Mouse (Mus musculus): Measurements from ENCODE around the gene Ikzf2.

Gene Ikzf2

DNA sequence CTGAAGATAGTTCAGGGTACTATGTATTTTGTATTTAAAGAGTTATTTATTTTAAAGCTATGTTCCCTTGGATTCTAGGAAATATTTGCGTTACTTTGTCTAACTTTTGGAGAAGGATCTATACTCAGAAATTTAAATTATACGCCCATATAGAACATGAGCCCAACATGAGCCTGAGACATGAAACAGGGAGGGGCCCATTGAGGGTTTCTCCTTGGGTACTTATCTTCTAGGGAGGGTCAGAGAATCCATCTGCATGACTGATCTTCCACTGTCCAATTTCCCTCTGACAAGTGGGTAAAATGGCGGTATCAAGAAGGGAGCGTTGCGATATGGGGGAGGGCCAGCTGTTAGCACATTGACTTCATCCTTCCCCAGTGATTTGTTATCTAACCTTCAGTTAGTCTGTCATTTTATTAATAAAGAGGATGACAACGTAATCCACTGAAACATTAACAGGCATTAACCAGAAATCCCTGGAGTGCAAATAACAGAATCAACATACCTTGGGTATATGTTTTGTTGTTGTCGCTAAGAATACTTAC is 180.4 kb downstream of the Ikzf2 start:
- no peak for DNase-seq

GRCm38 (mm10) chr1:69506011-69506410 is 181.0 kb downstream of the Ikzf2 start:
- no peak for DNase-seq

DNA sequence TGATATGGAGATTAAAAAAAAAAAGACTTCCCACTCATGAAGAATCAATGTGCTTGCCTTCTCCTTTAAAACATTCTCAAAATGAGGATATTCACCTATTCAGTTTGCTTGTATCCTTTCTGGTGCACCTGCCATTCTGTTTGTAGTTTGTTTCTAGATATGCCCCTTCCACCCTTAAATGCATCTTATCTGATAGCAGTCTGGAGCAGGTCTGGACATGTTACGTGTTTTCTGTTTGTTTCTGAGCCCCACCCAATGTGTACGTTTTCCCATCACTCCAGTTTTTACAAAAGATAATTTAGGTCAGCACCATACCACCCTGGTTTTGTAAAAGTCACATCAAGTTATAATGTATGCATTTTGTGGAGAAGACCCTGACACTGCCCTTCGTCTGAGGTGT is 186.7 kb downstream of the Ikzf2 start:
- no peak for DNase-seq

- no peak for DNase-seq
These were observed 187.4 kb downstream of the Ikzf2 start for GRCm38 (mm10) chr1:69499652-69500051.

DNA sequence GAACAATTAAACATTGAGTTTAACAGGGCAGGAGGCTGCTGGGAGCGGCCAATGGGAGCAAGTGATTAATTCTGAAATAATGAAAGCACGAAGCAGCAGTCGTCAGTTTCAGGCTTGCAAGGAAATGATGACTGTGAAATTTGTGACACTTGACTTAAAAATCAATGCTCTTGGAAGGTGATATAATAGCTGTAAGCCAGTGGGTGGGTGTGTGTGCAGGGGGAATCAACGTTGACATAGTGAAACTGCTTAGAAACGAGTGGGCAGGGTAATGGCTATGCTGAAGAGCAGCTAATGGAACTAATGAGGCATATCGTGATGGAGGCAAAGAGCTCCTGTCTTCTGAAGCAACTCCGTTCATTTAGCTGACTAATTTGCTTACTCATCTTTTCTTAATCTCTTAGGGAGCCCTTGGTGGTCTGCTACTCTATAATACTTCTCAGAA is 188.2 kb downstream of the Ikzf2 start:
- DNase-seq = no peak

DNA sequence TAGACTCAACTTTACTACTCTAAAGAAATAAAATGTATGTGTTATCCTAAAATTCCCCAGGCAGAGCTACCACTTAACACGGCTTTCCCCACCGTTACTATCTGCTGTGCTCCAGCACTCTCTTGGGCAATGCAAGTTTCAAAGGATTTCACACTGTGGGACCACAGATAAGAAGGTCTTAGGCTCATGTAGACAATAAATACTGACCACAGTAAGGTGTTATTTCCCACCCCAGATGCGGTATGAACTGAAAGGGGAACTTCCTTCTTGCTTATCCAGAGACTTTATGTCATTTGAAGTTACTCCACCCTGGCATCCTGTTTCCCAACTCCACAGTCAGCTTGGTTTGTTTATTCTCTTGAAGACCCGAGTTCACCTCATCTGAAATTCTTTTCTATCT is 191.0 kb downstream of the Ikzf2 start:
- no peak for DNase-seq

DNA sequence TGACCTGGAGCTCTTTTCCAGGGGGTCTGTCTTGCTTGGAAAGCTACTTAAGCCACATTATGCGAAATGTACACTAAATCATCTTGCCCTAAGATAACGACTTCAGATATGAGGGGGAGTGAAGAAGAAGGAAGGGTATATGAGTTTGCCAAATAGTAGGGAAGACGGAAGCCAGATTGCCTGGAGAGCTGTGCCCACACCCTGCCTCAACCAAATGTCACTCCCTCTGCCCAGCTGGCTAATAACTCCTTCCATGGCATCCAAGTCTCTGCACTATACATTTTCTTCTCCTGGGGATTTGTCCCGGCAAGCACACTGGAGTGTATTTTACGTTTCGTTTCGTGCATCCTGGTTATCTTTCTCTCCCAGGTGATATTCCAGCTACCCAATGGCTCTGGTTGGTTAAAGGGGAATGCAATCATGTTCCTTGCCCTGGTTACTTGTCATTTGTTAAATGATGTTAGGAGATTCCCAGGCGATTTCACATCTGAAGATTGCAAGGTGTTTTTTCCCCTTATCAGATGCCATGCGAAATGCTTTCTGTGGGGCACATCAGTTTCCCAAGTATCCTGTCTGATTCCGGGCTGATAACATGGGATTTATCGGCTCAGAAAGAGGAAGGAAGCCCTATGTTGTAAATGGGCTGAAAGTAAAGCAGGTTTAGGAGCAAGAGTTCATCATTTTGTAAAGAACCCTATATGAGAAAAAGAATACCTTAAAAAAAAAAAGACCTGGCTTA is 193.6 kb downstream of the Ikzf2 start:
- DNase-seq = no peak

DNA sequence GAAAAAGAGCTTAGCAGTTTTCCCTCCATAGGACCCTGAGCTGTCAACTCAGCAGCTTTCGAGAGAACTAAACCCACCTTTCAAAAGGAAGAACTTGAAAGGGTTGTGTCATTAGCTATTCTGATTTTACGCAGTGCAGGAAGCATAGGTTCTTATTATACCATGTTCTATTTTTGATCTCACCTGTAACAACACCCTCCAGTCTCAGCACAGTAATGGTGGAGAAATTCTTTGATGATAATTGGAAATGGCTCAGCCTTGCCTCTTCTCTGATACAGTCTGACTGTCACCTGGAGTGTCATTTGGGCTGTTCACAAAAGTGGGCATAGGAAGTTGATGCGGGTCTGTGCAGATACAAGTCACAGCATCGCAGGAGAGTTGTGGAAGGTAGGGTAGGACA is 195.0 kb downstream of the Ikzf2 start:
- DNase-seq = no peak

GRCm38 (mm10) chr1:69489026-69489425 is 198.0 kb downstream of the Ikzf2 start:
- no peak for DNase-seq

GRCm38 (mm10) chr1:69488625-69489024 is 198.4 kb downstream of the Ikzf2 start:
- DNase-seq = no peak

Data from cerebellum, adult 8-10 months (tissue).